Mouse (Mus musculus) CH12.LX (cell line): ENCODE results near the gene Bcas3. TPM values are rescaled to one million over a fixed set of nuclear protein-coding genes. Genes with fewer than 3 reads are reported as not detected.

Source experiments
- DNase-seq: peaks from one replicate; pipeline ENCODE4 v3.0.0-alpha.2; 2013; ENCODE audit errors: extremely low read depth
- H3K27ac ChIP-seq: 2 replicates; pipeline ENCODE4 v1.5.1; 2012; ENCODE audit warnings: low read depth, mild to moderate bottlenecking, control low read depth, moderate library complexity; ENCODE audit not compliant: insufficient read depth
- H3K27me3 ChIP-seq: replicated peaks from 2 replicates; pipeline ENCODE3; 2012; ENCODE audit warnings: inconsistent platforms
- H3K36me3 ChIP-seq, 2 experiments: replicated peaks in 1 of 2; 2 replicates each; pipeline versions ENCODE3 to v1.6.1; 2012; ENCODE audit warnings: inconsistent platforms in 1 of 2, low read length in 1 of 2, mild to moderate bottlenecking in 1 of 2, mixed read lengths in 1 of 2, moderate library complexity in 1 of 2; ENCODE audit not compliant: control insufficient read depth in 1 of 2, insufficient read depth in 1 of 2
- H3K4me1 ChIP-seq, 2 experiments: 2 replicates each; pipeline ENCODE4 v1.6.1; 2012; ENCODE audit warnings: inconsistent platforms in 1 of 2, moderate library complexity in 1 of 2; ENCODE audit not compliant: insufficient read depth in 2 of 2, control insufficient read depth in 1 of 2
- H3K4me2 ChIP-seq: 2 replicates; pipeline ENCODE4 v1.6.1; 2012; ENCODE audit warnings: low read depth, mild to moderate bottlenecking, control low read depth; ENCODE audit not compliant: poor library complexity, insufficient read depth, severe bottlenecking
- H3K4me3 ChIP-seq, 3 experiments: fragments of 150-350 bp in 1 of 3; sonication (generic) in 1 of 3; replicated peaks in 1 of 3; 2 replicates each; pipeline versions ENCODE3 to v1.5.1; 2011 to 2012; ENCODE audit warnings: low read depth in 2 of 3, low read length in 2 of 3, mild to moderate bottlenecking in 2 of 3, moderate library complexity in 2 of 3, control low read depth in 1 of 3, improper control_type of control experiment in 1 of 3, inconsistent platforms in 1 of 3, mixed read lengths in 1 of 3; ENCODE audit not compliant: poor library complexity in 1 of 3
- H3K79me2 ChIP-seq: replicated peaks from 2 replicates; pipeline ENCODE4 v1.6.1; 2012; ENCODE audit warnings: mild to moderate bottlenecking, moderate library complexity; ENCODE audit not compliant: control insufficient read depth, poor library complexity, insufficient read depth, severe bottlenecking; ENCODE audit errors: extremely low read depth
- H3K9ac ChIP-seq: 2 replicates; pipeline ENCODE4 v1.6.1; 2012; ENCODE audit warnings: low read depth, mild to moderate bottlenecking, control low read depth, moderate library complexity; ENCODE audit not compliant: insufficient read depth
- H3K9me3 ChIP-seq: replicated peaks from 2 replicates; pipeline ENCODE3; 2012; ENCODE audit warnings: low read length, inconsistent platforms, mixed read lengths
- CHD1 ChIP-seq: IDR thresholded peaks from 2 replicates; pipeline ENCODE4 v1.6.1; 2012; ENCODE audit warnings: low read depth, low read length, improper control_type of control experiment, inconsistent platforms
- CTCF ChIP-seq, 2 experiments: IDR thresholded peaks in 1 of 2; conservative IDR thresholded peaks in 1 of 2; 2 replicates each; pipeline ENCODE4 v1.5.1; 2011 to 2012; ENCODE audit warnings: low read depth in 2 of 2, low read length in 2 of 2, improper control_type of control experiment in 1 of 2, inconsistent platforms in 1 of 2, mild to moderate bottlenecking in 1 of 2, moderate library complexity in 1 of 2
- ELF1 ChIP-seq: IDR thresholded peaks from 2 replicates; pipeline ENCODE4 v1.6.1; 2014; ENCODE audit warnings: low read depth, mild to moderate bottlenecking, inconsistent platforms, low read length, improper control_type of control experiment
- EP300 ChIP-seq: IDR thresholded peaks from 2 replicates; pipeline ENCODE4 v1.6.1; 2011; ENCODE audit warnings: low read length, improper control_type of control experiment
- ETS1 ChIP-seq: conservative IDR thresholded peaks from 2 replicates; pipeline ENCODE4 v1.6.1; 2012; ENCODE audit warnings: low read depth, mild to moderate bottlenecking, inconsistent platforms, low read length, improper control_type of control experiment, moderate library complexity
- HCFC1 ChIP-seq: IDR thresholded peaks from 2 replicates; pipeline ENCODE4 v1.6.1; 2012; ENCODE audit warnings: low read depth, mild to moderate bottlenecking, inconsistent platforms, low read length, improper control_type of control experiment
- JUN ChIP-seq: IDR thresholded peaks from 2 replicates; pipeline ENCODE4 v1.6.1; 2011; ENCODE audit warnings: low read depth, mild to moderate bottlenecking, low read length, improper control_type of control experiment, moderate library complexity; ENCODE audit not compliant: insufficient read depth
- JUND ChIP-seq: conservative IDR thresholded peaks from 2 replicates; pipeline ENCODE4 v1.6.1; 2011; ENCODE audit warnings: low read depth, low read length, improper control_type of control experiment
- KAT2A ChIP-seq: IDR thresholded peaks from 2 replicates; pipeline ENCODE4 v1.6.1; 2012; ENCODE audit warnings: low read length, improper control_type of control experiment, inconsistent platforms; ENCODE audit not compliant: insufficient replicate concordance
- MAZ ChIP-seq: IDR thresholded peaks from 2 replicates; pipeline ENCODE4 v1.6.1; 2012; ENCODE audit warnings: low read depth, mild to moderate bottlenecking, inconsistent platforms, low read length, improper control_type of control experiment, moderate library complexity
- MEF2A ChIP-seq: IDR thresholded peaks from 2 replicates; pipeline ENCODE4 v1.6.1; 2014; ENCODE audit warnings: low read depth, mild to moderate bottlenecking, inconsistent platforms, low read length, improper control_type of control experiment, borderline replicate concordance
- MXI1 ChIP-seq: IDR thresholded peaks from 2 replicates; pipeline ENCODE4 v1.6.1; 2011; ENCODE audit warnings: mild to moderate bottlenecking, low read depth, low read length, improper control_type of control experiment
- NELFE ChIP-seq: IDR thresholded peaks from 2 replicates; pipeline ENCODE4 v1.6.1; 2011; ENCODE audit warnings: low read depth, low read length, improper control_type of control experiment
- NRF1 ChIP-seq: IDR thresholded peaks from 2 replicates; pipeline ENCODE4 v1.6.1; 2014; ENCODE audit warnings: low read depth, mild to moderate bottlenecking, inconsistent platforms, low read length, improper control_type of control experiment, moderate library complexity
- PAX5 ChIP-seq: IDR thresholded peaks from 2 replicates; pipeline ENCODE4 v1.6.1; 2012; ENCODE audit warnings: low read length, inconsistent platforms, mixed read lengths
- SMC3 ChIP-seq: IDR thresholded peaks from 2 replicates; pipeline ENCODE4 v1.6.1; 2011; ENCODE audit warnings: low read depth, low read length, improper control_type of control experiment
- TBP ChIP-seq: conservative IDR thresholded peaks from 2 replicates; pipeline ENCODE4 v1.6.1; 2011; ENCODE audit warnings: low read depth, low read length, improper control_type of control experiment
- TCF12 ChIP-seq: IDR thresholded peaks from 2 replicates; pipeline ENCODE4 v1.6.1; 2014; ENCODE audit warnings: low read depth, mild to moderate bottlenecking, inconsistent platforms, low read length, improper control_type of control experiment
- UBTF ChIP-seq: IDR thresholded peaks from 2 replicates; pipeline ENCODE4 v1.6.1; 2012; ENCODE audit warnings: low read depth, mild to moderate bottlenecking, inconsistent platforms, low read length, improper control_type of control experiment, moderate library complexity
- USF1 ChIP-seq: IDR thresholded peaks from 2 replicates; pipeline ENCODE4 v1.6.1; 2014; ENCODE audit warnings: low read depth, mild to moderate bottlenecking, inconsistent platforms, low read length, improper control_type of control experiment
- USF2 ChIP-seq: conservative IDR thresholded peaks from 2 replicates; pipeline ENCODE4 v1.6.1; 2011; ENCODE audit warnings: low read depth, low read length, improper control_type of control experiment
- ZC3H11A ChIP-seq: IDR thresholded peaks from 2 replicates; pipeline ENCODE4 v1.6.1; 2012; ENCODE audit warnings: low read depth, mild to moderate bottlenecking, inconsistent platforms, low read length, improper control_type of control experiment
- ZKSCAN1 ChIP-seq: IDR thresholded peaks from 2 replicates; pipeline ENCODE4 v1.6.1; 2012; ENCODE audit warnings: low read depth, inconsistent platforms, low read length, improper control_type of control experiment, borderline replicate concordance
- ZMIZ1 ChIP-seq: IDR thresholded peaks from 2 replicates; pipeline ENCODE4 v1.6.1; 2012; ENCODE audit warnings: low read depth, mild to moderate bottlenecking, inconsistent platforms, low read length, improper control_type of control experiment
- ZNF384 ChIP-seq: IDR thresholded peaks from 2 replicates; pipeline ENCODE4 v1.6.1; 2012; ENCODE audit warnings: low read depth, low read length, improper control_type of control experiment, inconsistent platforms
- dilution Hi-C: fragments of 300-500 bp; cut with MboI; formaldehyde crosslinking; loops from 2 replicates; pipeline ENCODE4 v1.14.3; 2020; ENCODE audit warnings: low sequenced_read_pairs; ENCODE audit not compliant: extremely low pct_unique_long_range_greater_than_20kb, extremely low pct_ligation_motif_present
- in situ Hi-C: fragments of 300-500 bp; cut with MboI; formaldehyde crosslinking; loops from 3 replicates; pipeline ENCODE4 v1.14.3; 2019; ENCODE audit warnings: low sequenced_read_pairs, low pct_ligation_motif_present, low pct_unique_long_range_greater_than_20kb, mixed read lengths
- polyA plus RNA-seq: library from polyadenylated mRNA; unstranded; fragments of >175 nt; gene quantifications from 2 replicates; pipeline ENCODE4 v1.2.1, GENCODE M21; 2012; ENCODE audit warnings: low read depth; ENCODE audit not compliant: insufficient read length
- total RNA-seq, 2 experiments: library from RNA; depleted of rRNA; stranded (reverse); fragments of 300-350 nt in 1 of 2; fragments of >200 nt in 1 of 2; gene quantifications; 2 replicates each; pipeline ENCODE4 v1.2.3; 2012 to 2014

Bcas3 gene
- total and polyA plus RNA-seq, 3 experiments, result 8.2 to 21.3 (median 9.7) TPM

GRCm38 (mm10) chr11:85574496-85574895 lies 221.5 kb downstream of the Bcas3 start:
- Histone ChIP-seq H3K36me3 (no peaks in the 10 kb centered on the region), H3K79me2 (no peaks in the 10 kb centered on the region), H3K4me1 (peaks cover 0 to 29% of the 10 kb centered on the region in 2 experiments; a peak in 3 of 4 replicates), H3K4me2 (no peak overlapping the region), H3K9ac (no peak overlapping the region), H3K9me3 (no peaks in the 10 kb centered on the region), H3K4me3 (no peak overlapping the region), H3K27ac (no peak overlapping the region), H3K27me3 (no peaks in the 10 kb centered on the region)
- peak; percentile 12 for DNase-seq
- TF ChIP-seq MAZ, result no peak
- no peak for TF ChIP-seq ZMIZ1
- TF ChIP-seq USF1, result no peak
- no peak for TF ChIP-seq ELF1
- TF ChIP-seq CHD1, result no peak
- TF ChIP-seq ZKSCAN1, result no peak
- no peak for TF ChIP-seq ZC3H11A
- no peak for TF ChIP-seq MXI1
- no peak for TF ChIP-seq JUN
- no peak for TF ChIP-seq PAX5
- no peak for TF ChIP-seq UBTF
- TF ChIP-seq TBP, result no peak
- TF ChIP-seq ETS1, result no peak
- TF ChIP-seq SMC3, result no peak
- no peak for TF ChIP-seq USF2
- dilution Hi-C loops (no loop called here), in situ Hi-C loops (no loop called here)

- no peak for DNase-seq
- Histone ChIP-seq H3K9me3 (no peaks in the 10 kb centered on the region), H3K79me2 (no peaks in the 10 kb centered on the region), H3K27ac (no peak overlapping the region), H3K27me3 (no peaks in the 10 kb centered on the region), H3K9ac (no peak overlapping the region), H3K36me3 (no peaks in the 10 kb centered on the region), H3K4me3 (no peak overlapping the region), H3K4me1 (peaks cover 0 to 34% of the 10 kb centered on the region in 2 experiments; a peak in 2 of 4 replicates), H3K4me2 (no peak overlapping the region)
- dilution Hi-C loops (no loop called here), in situ Hi-C loops (no loop called here)
- TF ChIP-seq NELFE (no peak), HCFC1 (no peak), JUN (no peak), EP300 (no peak), ZKSCAN1 (no peak), ZNF384 (no peak), KAT2A (no peak), USF2 (no peak), TCF12 (no peak), TBP (no peak), ZMIZ1 (no peak), NRF1 (no peak), JUND (no peak), CTCF (conservative IDR thresholded peaks at IDR 0.05 in 1 of 2, IDR thresholded peaks at IDR 0.05 in 1 of 2; ENCODE audit: low read depth in 2 of 2, low read length in 2 of 2) (no peak), MEF2A (no peak), ELF1 (no peak), SMC3 (no peak)
Observed at GRCm38 (mm10) chr11:85577816-85578645, 225.1 kb downstream of the Bcas3 start.
